Mouse (Mus musculus) neural tube, embryonic 15.5 days (tissue): ENCODE measurements at regions not wholly inside any gene's neighbourhood (a gene's known extent, or its start where the extent isn't known, plus 50 kb on each side); places are given as distances from the start of the nearest gene placed in this dataset.

Experiments used
- ATAC-seq: fragments of 200-750 bp; cut with Nextera tagmentation; 2 replicates; pipeline ENCODE4 v1.8.0; 2017; ENCODE audit warnings: mild to moderate bottlenecking, moderate TSS enrichment, moderate library complexity; ENCODE audit not compliant: low FRiP score
- H3K27ac ChIP-seq: fragments of 300-500 bp; sonication (generic); replicated peaks from 2 replicates; pipeline ENCODE4 v1.5.1; 2015; ENCODE audit warnings: mild to moderate bottlenecking, inconsistent platforms
- H3K27me3 ChIP-seq: fragments of 300-500 bp; sonication (generic); replicated peaks from 2 replicates; pipeline ENCODE4 v1.6.1; 2015; ENCODE audit warnings: inconsistent platforms
- H3K36me3 ChIP-seq: fragments of 300-500 bp; sonication (generic); 2 replicates; pipeline ENCODE4 v1.6.1; 2015; ENCODE audit warnings: inconsistent platforms
- H3K4me1 ChIP-seq: fragments of 300-500 bp; sonication (generic); 2 replicates; pipeline ENCODE4 v1.6.1; 2015; ENCODE audit warnings: inconsistent platforms
- H3K4me2 ChIP-seq: fragments of 300-500 bp; sonication (generic); 2 replicates; pipeline ENCODE4 v1.6.1; 2015; ENCODE audit warnings: inconsistent platforms, mild to moderate bottlenecking, moderate library complexity
- H3K4me3 ChIP-seq: fragments of 300-500 bp; sonication (generic); replicated peaks from 2 replicates; pipeline ENCODE4 v1.5.1; 2015; ENCODE audit warnings: mild to moderate bottlenecking, inconsistent platforms
- H3K9ac ChIP-seq: fragments of 300-500 bp; sonication (generic); replicated peaks from 2 replicates; pipeline ENCODE4 v1.6.1; 2015; ENCODE audit warnings: mild to moderate bottlenecking, inconsistent platforms
- H3K9me3 ChIP-seq: fragments of 300-500 bp; sonication (generic); replicated peaks from 2 replicates; pipeline ENCODE4 v1.6.1; 2016; ENCODE audit warnings: inconsistent platforms
- WGBS: fragments of 180-500 bp; shearing (Covaris S2); methylation state at CpG from one replicate; pipeline ENCODE4 v1.1.7; 2015; ENCODE audit warnings: mixed read lengths; 5-methylcytosine and 5-hydroxymethylcytosine counted together

DNA sequence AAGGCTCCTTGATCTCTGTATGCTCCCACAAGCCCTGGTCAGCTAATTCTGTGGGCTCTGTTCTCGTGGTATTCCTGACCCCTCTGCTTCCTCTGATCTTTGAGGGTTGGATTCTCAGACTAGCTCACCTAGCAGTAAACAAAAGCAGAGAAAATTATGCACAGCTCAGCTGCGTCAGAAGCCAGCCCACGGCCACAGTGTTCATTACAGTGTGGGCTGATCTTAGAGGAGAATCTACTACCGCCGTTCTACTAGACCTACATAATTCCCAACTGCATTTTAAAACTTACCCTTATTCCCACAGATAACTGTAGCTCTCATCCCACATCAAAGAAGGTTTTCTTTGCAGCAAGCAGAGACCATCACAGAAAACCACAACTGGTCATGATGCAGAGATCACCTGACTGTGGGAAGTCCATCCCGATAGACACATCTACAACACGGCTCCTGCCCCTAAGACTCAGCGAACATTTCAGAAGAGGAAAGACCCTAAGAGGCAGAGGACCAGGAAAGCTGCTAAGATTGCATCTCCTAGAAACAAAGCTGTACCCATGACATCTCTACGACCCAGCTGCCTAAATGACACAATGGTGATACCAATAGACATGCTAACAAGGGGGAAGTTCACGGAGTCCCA, 49.8 kb upstream of the Ralgps2 start:
- 0 out of 2 replicates have a peak overlapping the region, but pooled peaks have one; percentile 3 for H3K27ac ChIP-seq
- 58% methylated on average over 10 of the region's 10 CpGs for WGBS

More for the DNA sequence above, 49.8 kb upstream of the Ralgps2 start:
- no peak overlapping the region for H3K4me2 ChIP-seq
- peaks cover 24% of the 10 kb centered on the region for H3K4me1 ChIP-seq
- no peaks in the 10 kb centered on the region for H3K36me3 ChIP-seq
- no peak overlapping the region for H3K4me3 ChIP-seq
- no peak for ATAC-seq
- no peak overlapping the region for H3K9ac ChIP-seq
- H3K9me3 ChIP-seq, result no peaks in the 10 kb centered on the region
- H3K27me3 ChIP-seq, result no peaks in the 10 kb centered on the region
